Mouse (Mus musculus) hindbrain, embryonic 16.5 days (tissue): ENCODE data around the gene Gpr82. TPM values are rescaled to one million over a fixed set of nuclear protein-coding genes. Genes with fewer than 3 reads are reported as not detected.

ENCODE experiments used
- microRNA-seq: library from miRNA; unstranded; fragments of <30 nt; microRNA quantifications from one replicate; pipeline ENCODE4, GENCODE M21; 2017
- polyA plus RNA-seq: library from polyadenylated mRNA; unstranded; fragments of >200 nt; fragmentation: Nextera tagmentation; extraction: Ambion mirVana; gene quantifications from 2 replicates; pipeline ENCODE4 v1.2.1, GENCODE M21; 2015

Gene Gpr82
- polyA plus RNA-seq, 1 experiment from 2014 or later, result 0.35 TPM

Small RNA genes lying within 50 kb of the gene (microRNA-seq; reads per million reads assigned to microRNA genes)
- not detected for gene Gm25246

Other genes starting within 250 kb of the Gpr82 start
- gene Nyx, start 195.3 kb upstream of the Gpr82 start, polyA plus RNA-seq, result 0.24 and 0.27 TPM in 2 replicates
- 3.7 and 4.3 TPM in 2 replicates for gene Gpr34, start 29.3 kb upstream of the Gpr82 start, polyA plus RNA-seq
- gene Cask, start 190.0 kb downstream of the Gpr82 start, polyA plus RNA-seq, result 62.8 and 65.6 TPM in 2 replicates